Mouse (Mus musculus) heart, postnatal 10 days (tissue): ENCODE results near the gene Kif18b. TPM values are rescaled to one million over a fixed set of nuclear protein-coding genes. Genes with fewer than 3 reads are reported as not detected.

Source experiments
- DNase-seq, 2 experiments: peaks; one replicate each; pipeline ENCODE4 v3.0.0; 2021
- intact Hi-C: fragments of 180-260 bp; cut with DNase I; formaldehyde crosslinking; loops from one replicate; pipeline ENCODE4 v1.15.1; 2025
- total RNA-seq, 2 experiments: library from RNA; stranded (reverse); gene quantifications; 2 replicates each; pipeline ENCODE4 v1.2.3; 2021

Gene Kif18b
- total RNA-seq, 2 experiments from 2014 or later: 5.7 to 6.9 TPM

DNA sequence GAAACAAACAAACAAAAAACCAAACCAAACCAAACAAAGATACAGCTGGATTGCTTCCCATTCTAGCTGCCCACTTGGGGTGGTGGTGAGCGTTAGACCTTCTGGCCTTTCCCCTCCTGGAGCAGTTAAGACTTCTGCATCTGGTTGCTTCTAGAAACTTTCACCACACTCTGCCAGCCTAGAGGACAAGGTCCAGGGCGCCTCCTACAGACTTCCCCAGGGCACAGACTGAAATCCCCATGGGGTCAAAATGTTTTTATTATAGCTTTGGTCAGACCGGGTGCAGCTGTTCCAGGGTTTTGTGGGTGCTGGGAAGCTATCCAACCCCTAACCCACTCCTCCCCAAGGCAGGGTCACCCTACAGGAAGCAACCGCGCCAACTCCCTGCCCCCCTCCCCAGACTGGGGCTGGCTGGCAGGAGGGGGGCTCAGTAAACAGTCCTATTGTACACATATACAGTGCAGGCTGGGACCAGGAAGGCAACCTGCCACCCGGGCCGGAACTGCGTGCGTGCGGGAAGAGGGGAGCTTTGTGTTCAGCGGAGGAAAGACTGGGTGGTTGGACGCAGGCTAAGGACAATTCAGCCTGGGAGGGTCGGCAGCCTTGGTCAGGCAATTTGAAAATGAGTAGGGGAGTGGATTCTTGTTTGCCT is 14.2 kb upstream of the Kif18b start:
- intact Hi-C loops: no loop called here
- DNase-seq: no peak

GRCm38 (mm10) chr11:102937529-102938182 is 12.7 kb upstream of the Kif18b start:
- intact Hi-C loops: no loop called here
- no peak for DNase-seq

DNA sequence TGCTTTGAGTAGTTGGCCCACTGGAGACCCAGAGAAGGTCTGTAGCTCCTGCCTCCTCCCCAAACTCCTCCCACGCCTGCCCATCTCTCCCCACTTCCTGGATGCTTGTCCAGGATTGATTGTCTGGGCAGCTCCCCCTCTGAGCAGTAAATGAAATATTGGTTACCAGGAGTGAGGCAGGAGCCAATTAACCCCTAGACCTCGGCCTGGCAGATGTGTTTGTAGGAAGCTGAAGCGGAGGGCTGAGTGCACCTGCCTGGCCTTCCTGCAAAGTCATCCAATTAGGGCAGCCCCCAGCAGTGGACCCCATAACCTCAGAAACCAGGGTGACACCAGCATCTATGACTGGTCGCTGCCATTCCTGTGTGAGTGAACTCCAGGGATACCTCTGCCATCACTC is 11.3 kb upstream of the Kif18b start:
- intact Hi-C loops: no loop called here
- DNase-seq: no peak

GRCm38 (mm10) chr11:102930672-102931071 is 5.7 kb upstream of the Kif18b start:
- intact Hi-C loops: no loop called here
- DNase-seq: no peak

- DNase-seq: no peak
- intact Hi-C loops: no loop called here
Observed at GRCm38 (mm10) chr11:102925351-102925717, 410 bp upstream of the Kif18b start.

- no peak for DNase-seq
- intact Hi-C loops: no loop called here
Observed at GRCm38 (mm10) chr11:102921491-102921890, 3.4 kb downstream of the Kif18b start.

- intact Hi-C loops: no loop called here
- DNase-seq: no peak
Observed at GRCm38 (mm10) chr11:102918077-102918476, 6.8 kb downstream of the Kif18b start.

DNA sequence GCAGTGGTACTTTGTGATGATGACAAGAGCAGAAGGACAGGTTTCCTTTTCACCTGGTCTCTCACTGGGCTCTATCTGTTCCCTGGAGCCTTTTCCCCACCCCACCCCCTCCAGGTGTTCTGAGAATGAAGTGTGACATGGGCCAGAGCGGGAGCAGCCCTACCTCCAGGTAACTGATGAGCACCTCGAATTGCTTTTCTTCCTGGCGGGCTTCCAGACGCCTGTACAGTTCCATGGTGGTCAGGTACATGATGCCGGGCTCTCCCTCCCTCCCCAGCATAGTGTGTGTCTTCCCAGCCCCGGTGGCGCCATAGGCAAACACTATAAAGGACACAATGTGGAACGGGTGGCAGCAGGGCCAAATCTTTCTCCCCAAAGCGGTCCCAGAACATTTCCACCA is 9.5 kb downstream of the Kif18b start:
- intact Hi-C loops: no loop called here
- no peak for DNase-seq

DNA sequence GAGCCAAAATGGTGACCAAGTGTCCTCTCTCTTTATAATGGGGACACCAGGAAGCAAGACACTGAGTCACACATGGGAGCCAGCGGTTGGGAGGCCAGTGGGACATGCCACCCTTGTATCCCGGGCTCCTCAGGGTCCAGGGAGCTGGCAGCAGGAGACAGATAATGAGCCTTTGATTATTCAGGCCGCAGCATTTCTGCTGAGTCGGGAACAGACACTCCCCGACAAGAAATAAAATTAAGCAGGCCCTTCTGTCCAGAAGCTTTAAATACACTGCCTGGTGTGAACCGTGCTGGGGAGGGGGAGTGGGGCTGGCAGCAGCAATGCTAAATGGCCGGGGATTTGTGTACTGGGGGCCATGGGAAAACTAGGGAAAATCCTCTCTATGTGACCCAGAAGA is 13.5 kb downstream of the Kif18b start:
- DNase-seq: no peak

DNA sequence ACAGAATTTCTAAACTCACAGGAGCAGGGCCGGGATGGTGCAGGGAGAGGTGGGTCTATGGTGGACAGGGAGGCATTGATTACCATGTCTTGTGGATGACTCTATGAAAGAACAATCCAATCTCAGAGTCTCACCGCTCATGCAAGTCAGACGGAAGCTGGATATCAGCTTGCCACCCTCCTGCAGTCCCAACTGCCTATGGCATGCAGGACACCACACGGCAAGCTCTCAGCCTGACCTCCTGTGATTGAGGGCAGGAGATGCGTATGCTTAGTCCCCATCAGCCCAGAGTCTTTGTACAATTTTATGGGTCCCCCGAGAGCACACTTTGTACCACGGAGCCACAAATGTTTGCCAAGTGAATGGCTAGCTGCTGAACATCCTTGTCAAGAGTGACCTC is 21.3 kb downstream of the Kif18b start:
- intact Hi-C loops: no loop called here

More for the DNA sequence above, 13.5 kb downstream of the Kif18b start:
- intact Hi-C loops: no loop called here

GRCm38 (mm10) chr11:102902107-102902506 is 22.8 kb downstream of the Kif18b start:
- intact Hi-C loops: no loop called here
- no peak for DNase-seq

More for the DNA sequence above, 21.3 kb downstream of the Kif18b start:
- DNase-seq: no peak

GRCm38 (mm10) chr11:102901199-102901598 is 23.7 kb downstream of the Kif18b start:
- intact Hi-C loops: loop anchor here (1.0 kb wide), 1 partner anchor 153 kb away; no protein-coding TSS in a partner anchor
- DNase-seq: no peak

GRCm38 (mm10) chr11:102900763-102901162 is 24.2 kb downstream of the Kif18b start, which contains the start of gene Gfap:
Gene Gfap (minus strand): TSS chr11:102900912.
- intact Hi-C loops: loop anchor here (1.0 kb wide), 2 partner anchors 93 to 154 kb away; no protein-coding TSS in a partner anchor

GRCm38 (mm10) chr11:102898408-102898807 is 26.5 kb downstream of the Kif18b start:
- intact Hi-C loops: no loop called here
- DNase-seq: no peak

More at GRCm38 (mm10) chr11:102900763-102901162, 24.2 kb downstream of the Kif18b start, which contains the start of gene Gfap:
- peak; percentile 85 to 90 for DNase-seq

DNA sequence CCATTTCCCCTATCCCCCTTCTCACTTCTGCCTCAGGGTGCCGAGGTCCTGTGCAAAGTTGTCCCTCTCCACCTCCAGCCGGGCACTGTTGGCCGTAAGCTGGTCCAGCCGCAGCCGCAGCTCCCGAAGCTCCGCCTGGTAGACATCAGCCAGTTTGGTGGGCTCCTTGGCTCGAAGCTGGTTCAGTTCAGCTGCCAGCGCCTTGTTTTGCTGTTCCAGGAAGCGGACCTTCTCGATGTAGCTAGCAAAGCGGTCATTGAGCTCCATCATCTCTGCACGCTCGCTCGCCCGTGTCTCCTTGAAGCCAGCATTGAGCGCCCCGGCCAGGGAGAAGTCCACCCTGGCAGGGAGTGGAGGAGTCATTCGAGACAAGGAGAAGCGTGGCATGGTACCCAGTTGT is 28.3 kb downstream of the Kif18b start:
- intact Hi-C loops: no loop called here
- DNase-seq: no peak

- DNase-seq: no peak
- intact Hi-C loops: no loop called here
Observed at GRCm38 (mm10) chr11:102895779-102896178, 29.1 kb downstream of the Kif18b start.

GRCm38 (mm10) chr11:102894716-102895115 is 30.2 kb downstream of the Kif18b start:
- intact Hi-C loops: no loop called here

GRCm38 (mm10) chr11:102893015-102893651 is 31.8 kb downstream of the Kif18b start:
- intact Hi-C loops: no loop called here

More at GRCm38 (mm10) chr11:102894716-102895115, 30.2 kb downstream of the Kif18b start:
- no peak for DNase-seq

GRCm38 (mm10) chr11:102890096-102890495 is 34.8 kb downstream of the Kif18b start:
- intact Hi-C loops: no loop called here
- DNase-seq: no peak

More at GRCm38 (mm10) chr11:102893015-102893651, 31.8 kb downstream of the Kif18b start:
- peak; percentile 64 to 68 for DNase-seq

DNA sequence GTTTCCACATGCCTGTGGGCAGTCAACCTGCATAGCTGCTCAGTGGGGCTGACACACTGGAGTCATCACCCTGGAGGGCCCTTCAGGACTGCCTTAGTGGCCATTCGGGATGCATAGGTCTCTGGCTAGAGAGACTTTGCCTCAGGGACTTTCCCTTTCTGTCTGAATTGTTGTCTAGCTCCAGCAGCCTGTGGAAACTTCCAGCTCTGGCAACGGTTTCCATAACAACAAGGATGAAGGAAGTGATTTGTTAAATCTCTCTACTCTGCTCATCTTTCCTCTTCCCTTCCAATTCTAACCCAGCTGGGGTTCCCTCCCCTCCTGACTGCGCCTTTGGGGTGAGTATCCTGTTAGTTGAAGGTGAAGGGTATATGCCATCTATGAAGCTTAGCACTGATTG is 36.8 kb downstream of the Kif18b start:
- no peak for DNase-seq
- intact Hi-C loops: no loop called here

DNA sequence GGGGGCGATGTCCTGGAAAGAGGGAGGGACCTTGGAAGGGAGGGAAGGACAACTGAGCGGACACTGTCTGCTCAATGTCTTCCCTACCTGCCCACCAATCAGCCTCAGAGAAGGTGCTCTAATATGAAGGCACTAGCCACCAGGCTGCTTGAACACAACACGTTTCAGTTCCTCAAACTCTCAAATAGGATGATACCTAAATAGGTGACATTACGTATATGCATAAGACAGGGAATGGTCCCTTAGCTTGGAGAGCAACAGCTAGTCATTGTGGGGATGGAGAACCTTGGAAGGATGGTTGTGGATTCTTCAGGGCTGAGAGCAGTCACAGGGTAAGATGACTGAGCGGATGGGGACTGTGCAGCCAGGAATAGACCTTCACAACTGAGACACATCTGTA is 37.5 kb downstream of the Kif18b start:
- no peak for DNase-seq
- intact Hi-C loops: no loop called here
